Mouse (Mus musculus) stomach, embryonic 16.5 days (tissue): ENCODE data around the gene Rnf169. TPM values are rescaled to one million over a fixed set of nuclear protein-coding genes. Genes with fewer than 3 reads are reported as not detected.
"Not testable (repeated sequence)": the region's sequence is repeated elsewhere in the genome, so short reads cannot be mapped to it uniquely, and the experiment has no call there.

Source experiments
- ATAC-seq: fragments of 200-750 bp; cut with Nextera tagmentation; 2 replicates; pipeline ENCODE4 v1.8.0; 2017; ENCODE audit warnings: moderate number of reproducible peaks, moderate TSS enrichment; ENCODE audit not compliant: insufficient read depth, low FRiP score
- H3K27ac ChIP-seq: fragments of 300-500 bp; sonication (generic); 2 replicates; pipeline ENCODE4 v1.5.1; 2014; ENCODE audit warnings: low read length
- H3K27me3 ChIP-seq: fragments of 300-500 bp; sonication (generic); 2 replicates; pipeline ENCODE4 v1.6.1; 2014; ENCODE audit warnings: low read length, control low read depth, mixed read lengths; ENCODE audit not compliant: control insufficient read depth, insufficient read depth
- H3K36me3 ChIP-seq: fragments of 300-500 bp; sonication (generic); 2 replicates; pipeline ENCODE4 v1.6.1; 2014; ENCODE audit warnings: low read length; ENCODE audit not compliant: control insufficient read depth, insufficient read depth
- H3K4me1 ChIP-seq: fragments of 300-500 bp; sonication (generic); 2 replicates; pipeline ENCODE4 v1.6.1; 2014; ENCODE audit warnings: low read length, control low read depth, mixed read lengths; ENCODE audit not compliant: control insufficient read depth, insufficient read depth
- H3K4me2 ChIP-seq: fragments of 300-500 bp; sonication (generic); 2 replicates; pipeline ENCODE4 v1.6.1; 2014; ENCODE audit warnings: low read depth, low read length, mixed read lengths
- H3K4me3 ChIP-seq: fragments of 300-500 bp; sonication (generic); replicated peaks from 2 replicates; pipeline ENCODE4 v1.5.1; 2014; ENCODE audit warnings: mild to moderate bottlenecking, low read length
- H3K9ac ChIP-seq: fragments of 300-500 bp; sonication (generic); 2 replicates; pipeline ENCODE4 v1.6.1; 2014; ENCODE audit warnings: low read length
- H3K9me3 ChIP-seq: fragments of 300-500 bp; sonication (generic); replicated peaks from 2 replicates; pipeline ENCODE4 v1.6.1; 2016; ENCODE audit warnings: low read length, control low read depth; ENCODE audit not compliant: control insufficient read depth
- whole genome bisulfite sequencing: fragments of 180-500 bp; shearing (Covaris S2); extraction: QIAGEN DNeasy Blood & Tissue Kit; methylation state at CpG from one replicate; pipeline ENCODE4 v1.1.7; 2014; 5-methylcytosine and 5-hydroxymethylcytosine counted together
- polyA plus RNA-seq: library from polyadenylated mRNA; unstranded; fragments of >200 nt; fragmentation: Nextera tagmentation; extraction: Ambion mirVana; gene quantifications from 2 replicates; pipeline ENCODE4 v1.2.1, GENCODE M21; 2015

The Rnf169 gene
- polyA plus RNA-seq, 1 experiment from 2014 or later, result 4.5 TPM

GRCm38 (mm10) chr7:99960571-99960970, 19.7 kb downstream of the Rnf169 start:
- H3K9me3 ChIP-seq, ATAC-seq, H3K9ac ChIP-seq, H3K27ac ChIP-seq, H3K4me3 ChIP-seq, H3K4me2 ChIP-seq, H3K27me3 ChIP-seq, H3K36me3 ChIP-seq: not testable (repeated sequence)
- H3K4me1 ChIP-seq, result peaks cover 22% of the 10 kb centered on the region
- WGBS, result 32% methylated on average over 2 of the region's 2 CpGs

DNA sequence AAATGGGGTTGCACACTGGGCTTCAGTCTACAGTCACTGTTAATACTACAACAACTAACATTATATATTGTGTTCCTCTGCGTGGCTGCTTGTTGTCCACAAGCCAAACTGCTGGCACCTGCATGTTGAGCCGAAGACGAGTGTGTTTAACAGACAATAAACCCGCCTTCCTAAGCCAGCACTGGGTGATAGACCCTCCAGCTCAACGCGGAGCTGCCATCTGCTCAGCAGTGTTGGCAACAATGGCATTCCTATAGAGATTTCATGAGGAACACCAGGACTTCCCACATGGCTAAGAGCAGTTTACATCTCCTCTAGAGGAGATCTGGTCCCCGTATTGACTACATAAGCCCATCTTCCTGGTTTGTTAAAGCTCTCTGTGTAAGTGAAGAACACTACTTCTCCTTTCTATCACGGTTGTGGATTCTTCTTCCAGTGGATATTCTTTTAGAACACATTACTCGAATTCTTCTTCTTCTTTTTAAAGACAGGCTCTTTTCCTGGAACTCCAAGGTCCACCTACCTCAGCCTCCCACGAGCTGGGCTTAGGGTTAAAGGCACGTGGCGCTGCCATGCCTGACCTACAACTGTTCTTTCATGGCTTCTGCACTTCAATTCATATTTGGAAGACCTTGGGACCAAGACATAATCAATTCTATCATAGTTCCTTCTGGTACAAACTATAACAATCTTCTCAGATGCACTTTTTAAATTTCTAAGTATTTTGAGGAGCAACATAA, 22.9 kb downstream of the Rnf169 start:
- Histone ChIP-seq H3K9ac (no peak overlapping the region), H3K36me3 (peaks cover 4% of the 10 kb centered on the region; the same call in 1 of the 2 replicates), H3K4me3 (no peak overlapping the region), H3K9me3 (no peaks in the 10 kb centered on the region), H3K27me3 (no peaks in the 10 kb centered on the region), H3K27ac (no peak overlapping the region), H3K4me1 (peaks cover 7% of the 10 kb centered on the region), H3K4me2 (no peak overlapping the region)
- ATAC-seq, result no peak
- 80% methylated on average over 12 of the region's 12 CpGs for WGBS

- 98% methylated on average over 7 of the region's 7 CpGs for WGBS
- Histone ChIP-seq H3K4me3 (no peak overlapping the region), H3K9me3 (no peaks in the 10 kb centered on the region), H3K27ac (no peak overlapping the region), H3K4me2 (no peak overlapping the region), H3K27me3 (no peaks in the 10 kb centered on the region), H3K4me1 (peaks cover 2% of the 10 kb centered on the region), H3K36me3 (peaks cover 4% of the 10 kb centered on the region; the same call in 1 of the 2 replicates), H3K9ac (no peak overlapping the region)
- ATAC-seq, result no peak
These were observed 24.2 kb downstream of the Rnf169 start for GRCm38 (mm10) chr7:99956095-99956494.

GRCm38 (mm10) chr7:99954212-99954611, 26.0 kb downstream of the Rnf169 start:
- Histone ChIP-seq H3K9ac (no peak overlapping the region), H3K36me3 (peaks cover 4% of the 10 kb centered on the region; the same call in 1 of the 2 replicates), H3K27me3 (no peaks in the 10 kb centered on the region), H3K4me3 (no peak overlapping the region), H3K9me3 (no peaks in the 10 kb centered on the region), H3K4me1 (no peaks in the 10 kb centered on the region), H3K4me2 (no peak overlapping the region), H3K27ac (no peak overlapping the region)
- WGBS, result 87% methylated on average over 8 of the region's 8 CpGs
- ATAC-seq, result no peak

GRCm38 (mm10) chr7:99953442-99954098, 26.7 kb downstream of the Rnf169 start:
- no peak for ATAC-seq
- no peaks in the 10 kb centered on the region for H3K9me3 ChIP-seq
- no peak overlapping the region for H3K4me2 ChIP-seq
- H3K4me1 ChIP-seq, result no peaks in the 10 kb centered on the region
- H3K9ac ChIP-seq, result no peak overlapping the region
- H3K27ac ChIP-seq, result no peak overlapping the region
- no peaks in the 10 kb centered on the region for H3K27me3 ChIP-seq
- H3K36me3 ChIP-seq, result peaks cover 4% of the 10 kb centered on the region; the same call in 1 of the 2 replicates
- H3K4me3 ChIP-seq, result no peak overlapping the region
- whole genome bisulfite sequencing, result 76% methylated on average over 6 of the region's 6 CpGs

DNA sequence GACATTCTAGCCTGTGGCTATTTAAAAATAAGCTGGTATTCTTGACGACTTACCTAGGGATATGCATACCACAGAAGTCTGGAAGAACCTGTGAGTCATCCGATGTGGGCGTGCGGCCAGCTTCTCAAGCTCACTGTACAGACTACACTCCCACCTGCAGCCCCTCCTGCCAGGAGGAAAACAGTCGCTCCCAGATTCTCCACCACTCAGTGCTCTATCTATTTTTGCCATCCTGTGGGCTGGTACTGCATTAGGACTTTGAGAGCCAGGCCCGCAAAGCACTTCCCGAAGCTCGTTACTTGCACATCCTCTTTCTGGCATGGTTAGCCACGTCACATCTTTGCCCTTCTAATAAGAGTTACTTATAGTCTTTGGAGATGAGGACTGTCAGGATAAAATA, 32.9 kb downstream of the Rnf169 start:
- Histone ChIP-seq H3K27ac (no peak overlapping the region), H3K9ac (no peak overlapping the region), H3K36me3 (peaks cover 31% of the 10 kb centered on the region), H3K9me3 (0 out of 2 replicates have a peak, but pooled peaks cover 3% of the 10 kb centered on the region), H3K4me1 (no peaks in the 10 kb centered on the region), H3K27me3 (no peaks in the 10 kb centered on the region), H3K4me3 (no peak overlapping the region), H3K4me2 (no peak overlapping the region)
- WGBS, result 76% methylated on average over 9 of the region's 9 CpGs
- ATAC-seq, result no peak

DNA sequence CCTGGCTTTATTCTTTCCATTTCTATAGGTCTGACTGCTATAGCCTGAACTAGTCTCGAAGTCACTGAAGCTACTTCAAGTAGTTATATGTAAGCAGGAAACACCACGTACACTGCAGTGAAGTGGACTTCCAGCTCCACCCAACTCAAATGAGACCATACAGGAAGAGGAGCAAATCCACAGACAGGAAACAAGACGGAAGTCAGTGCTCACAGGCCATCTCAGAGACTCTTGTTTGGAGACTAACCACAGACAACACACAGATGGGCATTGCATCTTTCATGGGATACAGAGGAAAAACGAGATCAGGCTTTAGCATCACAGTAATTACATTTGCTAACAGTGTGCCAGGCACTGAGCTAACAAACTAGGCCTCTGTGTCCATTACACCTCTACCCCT, 33.9 kb downstream of the Rnf169 start:
- H3K36me3 ChIP-seq, result peaks cover 35% of the 10 kb centered on the region
- ATAC-seq, result no peak
- WGBS, result 85% methylated on average over 4 of the region's 4 CpGs

DNA sequence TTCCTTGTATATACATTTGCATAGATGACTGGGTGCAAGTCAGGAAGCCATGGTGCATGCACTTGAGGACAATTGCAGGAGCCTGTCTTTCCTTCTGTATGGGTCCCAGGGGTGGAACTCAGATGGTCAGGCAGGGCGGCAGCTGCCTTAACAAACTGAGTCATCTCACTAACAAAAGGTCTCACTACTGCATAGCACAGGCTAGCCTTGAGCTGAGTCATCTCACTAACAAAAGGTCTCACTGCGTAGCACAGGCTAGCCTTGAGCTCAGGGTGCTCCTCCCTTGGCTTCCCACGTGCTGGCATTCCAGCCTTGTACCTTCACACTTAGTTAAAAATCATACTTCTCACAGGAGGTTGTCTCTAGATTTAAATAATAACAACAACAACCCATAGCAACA, 34.3 kb downstream of the Rnf169 start:
- Histone ChIP-seq H3K4me2 (no peak overlapping the region), H3K36me3 (peaks cover 35% of the 10 kb centered on the region), H3K4me3 (no peak overlapping the region), H3K4me1 (no peaks in the 10 kb centered on the region), H3K9ac (no peak overlapping the region), H3K27me3 (no peaks in the 10 kb centered on the region), H3K9me3 (0 out of 2 replicates have a peak, but pooled peaks cover 3% of the 10 kb centered on the region), H3K27ac (no peak overlapping the region)
- ATAC-seq, result no peak
- WGBS, result 93% methylated on average over 3 of the region's 3 CpGs

More for the DNA sequence above, 33.9 kb downstream of the Rnf169 start:
- H3K4me2 ChIP-seq, result no peak overlapping the region
- no peaks in the 10 kb centered on the region for H3K4me1 ChIP-seq
- no peaks in the 10 kb centered on the region for H3K27me3 ChIP-seq
- no peak overlapping the region for H3K27ac ChIP-seq
- 0 out of 2 replicates have a peak, but pooled peaks cover 3% of the 10 kb centered on the region for H3K9me3 ChIP-seq
- H3K9ac ChIP-seq, result no peak overlapping the region
- no peak overlapping the region for H3K4me3 ChIP-seq

GRCm38 (mm10) chr7:99945012-99945411, 35.2 kb downstream of the Rnf169 start:
- not testable (repeated sequence) for H3K9ac ChIP-seq, H3K27ac ChIP-seq, ATAC-seq, H3K9me3 ChIP-seq, H3K4me2 ChIP-seq, H3K27me3 ChIP-seq, H3K4me3 ChIP-seq, H3K4me1 ChIP-seq
- H3K36me3 ChIP-seq, result peaks cover 35% of the 10 kb centered on the region
- 94% methylated on average over 22 of the region's 22 CpGs for WGBS
